Mouse (Mus musculus): ENCODE data around the gene Gm15517.

GRCm38 (mm10) chr7:44249248-44249647 is 12.0 kb upstream of the Gm15517 start:
- no peak for TF ChIP-seq POLR2A (IDR thresholded peaks at IDR 0.05; ENCODE audit: borderline replicate concordance, low read depth, low read length)
- no peak for TF ChIP-seq CTCF (IDR thresholded peaks at IDR 0.05; ENCODE audit: low read depth, low read length)

Measured in bone marrow macrophage, adult 2 months (primary cell).